Mouse (Mus musculus): ENCODE measurements around the gene Tnrc18. TPM values are rescaled to one million over a fixed set of nuclear protein-coding genes. Genes with fewer than 3 reads are reported as not detected.

Tnrc18 gene
- polyA plus RNA-seq, 1 experiment from 2014 or later, result 32.5 TPM

DNA sequence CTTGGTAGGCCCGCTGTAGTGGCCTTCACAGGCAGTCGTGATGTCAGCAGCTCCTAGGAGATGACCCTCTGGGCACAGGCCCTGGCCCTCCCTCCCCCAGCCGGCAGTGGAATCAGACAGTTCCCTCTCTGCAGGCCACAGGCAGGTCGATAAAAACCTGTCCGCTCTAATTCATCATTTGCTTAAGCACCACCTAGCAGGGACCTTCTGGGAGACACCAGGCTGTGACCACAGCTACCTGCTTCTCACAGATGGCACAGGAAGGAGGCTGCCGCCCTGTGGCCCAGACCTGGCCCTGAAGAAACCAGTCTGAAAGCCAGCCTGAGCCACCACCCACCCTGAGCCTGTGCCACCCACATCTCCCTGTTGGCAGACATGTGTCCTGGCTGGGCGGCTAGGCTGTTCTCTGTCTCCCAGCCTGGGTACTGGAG lies 139.3 kb downstream of the Tnrc18 start:
- Histone ChIP-seq H3K4me2 (ENCODE audit: low read depth) (no peak overlapping the region), H3K4me3 (ENCODE audit: low read depth, low read length) (no peak overlapping the region), H3K27ac (ENCODE audit: low read depth, low read length) (no peak overlapping the region), H3K9ac (ENCODE audit: low read length) (no peak overlapping the region), H3K4me1 (ENCODE audit: control insufficient read depth, insufficient read depth, low read length) (no peaks in the 10 kb centered on the region; the same call in 1 of the 2 replicates), H3K36me3 (ENCODE audit: control insufficient read depth, insufficient read depth, low read length) (no peaks in the 10 kb centered on the region), H3K27me3 (ENCODE audit: control insufficient read depth, insufficient read depth, low read length) (no peaks in the 10 kb centered on the region), H3K9me3 (ENCODE audit: control insufficient read depth, low read length) (no peaks in the 10 kb centered on the region)
- no peak for ATAC-seq (ENCODE audit: insufficient read depth, low FRiP score, low TSS enrichment)
- WGBS, result 71% methylated on average over 7 of the region's 7 CpGs
- DNase-seq (ENCODE audit: low spot score), result no peak

Other genes with a start within 250 kb of the Tnrc18 start
- gene Mmd2, start 208.9 kb downstream of the Tnrc18 start, polyA plus RNA-seq (2014; fragmentation: Nextera tagmentation; extraction: Ambion mirVana), result 5.0 and 5.7 TPM in 2 replicates
- gene Wipi2, start 190.0 kb downstream of the Tnrc18 start, polyA plus RNA-seq (2014; fragmentation: Nextera tagmentation; extraction: Ambion mirVana), result 59.3 and 64.2 TPM in 2 replicates
- 36.9 and 39.4 TPM in 2 replicates for gene Slc29a4, start 125.2 kb downstream of the Tnrc18 start, polyA plus RNA-seq (2014; fragmentation: Nextera tagmentation; extraction: Ambion mirVana)
- 12.2 and 13.7 TPM in 2 replicates for gene Fbxl18, start 77.8 kb upstream of the Tnrc18 start, polyA plus RNA-seq (2014; fragmentation: Nextera tagmentation; extraction: Ambion mirVana)
- gene Actb, start 89.1 kb upstream of the Tnrc18 start, polyA plus RNA-seq (2014; fragmentation: Nextera tagmentation; extraction: Ambion mirVana), result 15,839 and 16,684 TPM in 2 replicates
- gene Fscn1, start 142.7 kb upstream of the Tnrc18 start, polyA plus RNA-seq (2014; fragmentation: Nextera tagmentation; extraction: Ambion mirVana), result 664 and 698 TPM in 2 replicates